Mouse (Mus musculus) brain, embryonic 18.5 days (tissue): ENCODE data around the gene Pla1a.
A peak's percentile ranks its signal among the peaks of the same experiment; 100 is the strongest.

Experiments
- DNase-seq: peaks from one replicate; pipeline ENCODE4 v3.0.0-alpha.2; 2012; ENCODE audit warnings: low read depth, low spot score

Gene Pla1a

GRCm38 (mm10) chr16:38434295-38434795 is 1.4 kb upstream of the Pla1a start:
- DNase-seq, result no peak

GRCm38 (mm10) chr16:38433514-38433913 is 569 bp upstream of the Pla1a start:
- DNase-seq, result no peak

- no peak for DNase-seq
Measured at GRCm38 (mm10) chr16:38431446-38432185, 1.3 kb downstream of the Pla1a start.

- DNase-seq, result no peak
Measured at GRCm38 (mm10) chr16:38425799-38426198, 7.1 kb downstream of the Pla1a start.

- no peak for DNase-seq
Measured at GRCm38 (mm10) chr16:38425374-38425773, 7.6 kb downstream of the Pla1a start.

- DNase-seq, result no peak
Measured at GRCm38 (mm10) chr16:38414953-38415352, 18.0 kb downstream of the Pla1a start.

GRCm38 (mm10) chr16:38408416-38408815 is 24.5 kb downstream of the Pla1a start:
- no peak for DNase-seq

- no peak for DNase-seq
Measured at GRCm38 (mm10) chr16:38407584-38407983, 25.4 kb downstream of the Pla1a start.

- DNase-seq, result no peak
Measured at GRCm38 (mm10) chr16:38406708-38407107, 26.2 kb downstream of the Pla1a start.

- DNase-seq, result no peak
Measured at GRCm38 (mm10) chr16:38406293-38406692, 26.7 kb downstream of the Pla1a start.

GRCm38 (mm10) chr16:38403639-38404038 is 29.3 kb downstream of the Pla1a start:
- no peak for DNase-seq

GRCm38 (mm10) chr16:38401468-38401867 is 31.5 kb downstream of the Pla1a start:
- no peak for DNase-seq

- DNase-seq, result no peak
Measured at GRCm38 (mm10) chr16:38400311-38400960, 32.5 kb downstream of the Pla1a start.

GRCm38 (mm10) chr16:38399531-38400231 is 33.3 kb downstream of the Pla1a start:
- peak; percentile 40 for DNase-seq

- DNase-seq, result no peak
Measured at GRCm38 (mm10) chr16:38399076-38399475, 33.9 kb downstream of the Pla1a start.

- no peak for DNase-seq
Measured at GRCm38 (mm10) chr16:38398266-38398665, 34.7 kb downstream of the Pla1a start.

GRCm38 (mm10) chr16:38396155-38396554 is 36.8 kb downstream of the Pla1a start:
- DNase-seq, result no peak

- no peak for DNase-seq
Measured at GRCm38 (mm10) chr16:38395060-38395730, 37.8 kb downstream of the Pla1a start.

- no peak for DNase-seq
Measured at GRCm38 (mm10) chr16:38394191-38394618, 38.7 kb downstream of the Pla1a start.

- no peak for DNase-seq
Measured at GRCm38 (mm10) chr16:38392126-38392894, 40.6 kb downstream of the Pla1a start.

- DNase-seq, result no peak
Measured at GRCm38 (mm10) chr16:38390322-38390721, 42.6 kb downstream of the Pla1a start.
